Mouse (Mus musculus): ENCODE data around the gene Ccnd2. TPM values are rescaled to one million over a fixed set of nuclear protein-coding genes. Genes with fewer than 3 reads are reported as not detected.
A peak's percentile ranks its signal among the peaks of the same experiment; 100 is the strongest.

The Ccnd2 gene
- polyA plus RNA-seq, 1 experiment from 2014 or later = 799 TPM

GRCm38 (mm10) chr6:127114753-127115456, 37.1 kb downstream of the Ccnd2 start:
- no peak overlapping the region for H3K4me3 ChIP-seq
- no peaks in the 10 kb centered on the region for H3K4me1 ChIP-seq
- H3K27ac ChIP-seq = no peak overlapping the region
- no peak for DNase-seq (ENCODE audit: low spot score)
- 69% methylated on average over 23 of the region's 23 CpGs for WGBS
- no peaks in the 10 kb centered on the region for H3K36me3 ChIP-seq
- H3K9me3 ChIP-seq (replicated peaks) = no peaks in the 10 kb centered on the region
- 0 out of 2 replicates have a peak, but pooled peaks cover 7% of the 10 kb centered on the region for H3K27me3 ChIP-seq (ENCODE audit: low read depth, poor library complexity, severe bottlenecking)

DNA sequence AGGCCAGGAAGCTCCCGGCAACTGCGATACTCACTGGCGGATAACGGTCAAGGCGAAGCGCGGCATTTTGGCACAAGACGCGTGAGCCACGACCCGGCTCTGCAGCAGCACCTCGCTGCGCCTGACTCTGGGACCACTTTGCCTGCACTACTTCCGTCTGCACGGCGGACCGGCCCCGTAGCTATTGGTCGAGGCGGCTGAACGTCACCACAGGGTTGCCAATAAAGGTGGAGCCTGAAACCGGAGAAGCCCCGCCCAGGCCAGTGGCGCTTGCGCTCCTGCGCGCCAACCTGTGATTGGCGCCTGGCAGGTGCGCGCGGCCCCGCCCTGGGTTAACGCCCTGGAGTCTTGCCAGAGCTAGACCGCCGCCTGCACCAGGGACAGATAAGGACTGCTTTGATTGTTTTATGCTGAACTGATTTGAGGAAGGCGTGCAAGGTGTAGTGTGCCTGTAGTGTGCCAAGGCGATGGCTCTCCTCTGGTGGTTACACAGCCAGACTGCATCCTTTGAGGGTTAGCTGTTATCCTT, 42.5 kb downstream of the Ccnd2 start, which contains the start of gene Tigar:
Tigar (minus strand) TSS at position 156 of the 529 bp plus-strand sequence.
- Histone ChIP-seq H3K9me3 (replicated peaks) (no peaks in the 10 kb centered on the region), H3K4me1 (peaks cover 12% of the 10 kb centered on the region), H3K27ac (peak within 1 kb of the TSS; percentile 63), H3K36me3 (no peaks in the 10 kb centered on the region), H3K27me3 (ENCODE audit: low read depth, poor library complexity, severe bottlenecking) (no peaks in the 10 kb centered on the region), H3K4me3 (peak within 1 kb of the TSS; percentile 62)
- under 1% methylated on average over 37 of the region's 37 CpGs for WGBS
- DNase-seq (ENCODE audit: low spot score) = peak; percentile 92

- DNase-seq (ENCODE audit: low spot score) = peak; percentile 29
- H3K4me1 ChIP-seq = peaks cover 12% of the 10 kb centered on the region
- no peak overlapping the region for H3K27ac ChIP-seq
- H3K27me3 ChIP-seq (ENCODE audit: low read depth, poor library complexity, severe bottlenecking) = no peaks in the 10 kb centered on the region
- WGBS = 51% methylated on average over 20 of the region's 20 CpGs
- H3K36me3 ChIP-seq = no peaks in the 10 kb centered on the region
- H3K4me3 ChIP-seq = peak overlapping the region; percentile 62
- H3K9me3 ChIP-seq (replicated peaks) = no peaks in the 10 kb centered on the region
These were observed 43.5 kb downstream of the Ccnd2 start for GRCm38 (mm10) chr6:127108368-127109060.

- Histone ChIP-seq H3K27me3 (ENCODE audit: low read depth, poor library complexity, severe bottlenecking) (no peaks in the 10 kb centered on the region), H3K4me3 (no peak overlapping the region), H3K36me3 (no peaks in the 10 kb centered on the region), H3K4me1 (peaks cover 12% of the 10 kb centered on the region), H3K27ac (no peak overlapping the region), H3K9me3 (replicated peaks) (no peaks in the 10 kb centered on the region)
- no peak for DNase-seq (ENCODE audit: low spot score)
These were observed 44.6 kb downstream of the Ccnd2 start for GRCm38 (mm10) chr6:127107413-127107812.

GRCm38 (mm10) chr6:127106726-127107125, 45.3 kb downstream of the Ccnd2 start:
- WGBS = 65% methylated on average over 5 of the region's 5 CpGs
- Histone ChIP-seq H3K27ac (no peak overlapping the region), H3K9me3 (replicated peaks) (no peaks in the 10 kb centered on the region), H3K27me3 (ENCODE audit: low read depth, poor library complexity, severe bottlenecking) (no peaks in the 10 kb centered on the region), H3K4me1 (peaks cover 12% of the 10 kb centered on the region), H3K36me3 (no peaks in the 10 kb centered on the region), H3K4me3 (no peak overlapping the region)
- DNase-seq (ENCODE audit: low spot score) = no peak

DNA sequence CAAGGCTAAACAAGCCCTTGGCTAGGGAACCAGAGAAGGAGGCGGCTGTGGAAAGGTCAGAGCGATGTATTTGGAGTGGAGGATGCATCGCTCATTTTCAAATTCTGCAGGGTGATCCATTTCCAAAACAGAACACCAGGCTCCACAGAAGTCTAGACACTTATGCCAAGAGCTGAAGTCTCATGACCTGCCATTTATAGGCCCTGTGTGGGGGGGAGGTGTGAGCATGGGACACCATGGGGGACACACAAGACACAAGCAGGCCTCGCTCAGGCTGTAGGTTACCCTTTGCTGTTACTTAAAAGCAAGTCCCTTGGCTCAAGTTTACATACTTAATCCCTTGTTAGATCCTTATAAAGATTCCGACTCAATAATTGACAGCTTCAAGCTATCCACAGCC, 45.8 kb downstream of the Ccnd2 start:
- H3K4me3 ChIP-seq = no peak overlapping the region
- H3K4me1 ChIP-seq = peaks cover 12% of the 10 kb centered on the region
- H3K27me3 ChIP-seq (ENCODE audit: low read depth, poor library complexity, severe bottlenecking) = no peaks in the 10 kb centered on the region
- H3K9me3 ChIP-seq (replicated peaks) = no peaks in the 10 kb centered on the region
- H3K36me3 ChIP-seq = 0 out of 2 replicates have a peak, but pooled peaks cover 3% of the 10 kb centered on the region
- WGBS = 87% methylated on average over 5 of the region's 5 CpGs
- H3K27ac ChIP-seq = no peak overlapping the region
- no peak for DNase-seq (ENCODE audit: low spot score)

DNA sequence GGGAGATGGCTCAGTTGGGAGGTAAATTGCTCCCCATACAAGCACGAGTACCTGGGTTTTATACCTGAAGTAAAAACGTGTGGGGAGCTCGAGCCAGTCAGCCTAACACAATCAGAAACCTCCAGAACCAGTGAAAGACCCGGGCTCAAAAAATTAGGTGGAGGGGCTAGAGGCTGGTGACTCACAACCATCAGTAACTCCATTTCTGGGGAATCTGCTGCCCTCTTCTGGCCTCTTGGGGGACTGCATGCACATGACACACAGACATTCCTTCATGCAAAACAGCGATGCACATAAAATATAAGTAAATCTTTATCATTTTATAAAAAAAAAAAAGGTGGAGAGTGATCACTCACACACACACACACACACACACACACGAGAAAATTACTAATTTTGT, 46.9 kb downstream of the Ccnd2 start:
- Histone ChIP-seq H3K4me1 (peaks cover 12% of the 10 kb centered on the region), H3K27ac (no peak overlapping the region), H3K27me3 (ENCODE audit: low read depth, poor library complexity, severe bottlenecking) (no peaks in the 10 kb centered on the region), H3K36me3 (peaks cover 10% of the 10 kb centered on the region; the same call in 1 of the 2 replicates), H3K9me3 (replicated peaks) (no peaks in the 10 kb centered on the region), H3K4me3 (no peak overlapping the region)
- peak; percentile 76 for DNase-seq (ENCODE audit: low spot score)
- WGBS = 65% methylated on average over 6 of the region's 6 CpGs

DNA sequence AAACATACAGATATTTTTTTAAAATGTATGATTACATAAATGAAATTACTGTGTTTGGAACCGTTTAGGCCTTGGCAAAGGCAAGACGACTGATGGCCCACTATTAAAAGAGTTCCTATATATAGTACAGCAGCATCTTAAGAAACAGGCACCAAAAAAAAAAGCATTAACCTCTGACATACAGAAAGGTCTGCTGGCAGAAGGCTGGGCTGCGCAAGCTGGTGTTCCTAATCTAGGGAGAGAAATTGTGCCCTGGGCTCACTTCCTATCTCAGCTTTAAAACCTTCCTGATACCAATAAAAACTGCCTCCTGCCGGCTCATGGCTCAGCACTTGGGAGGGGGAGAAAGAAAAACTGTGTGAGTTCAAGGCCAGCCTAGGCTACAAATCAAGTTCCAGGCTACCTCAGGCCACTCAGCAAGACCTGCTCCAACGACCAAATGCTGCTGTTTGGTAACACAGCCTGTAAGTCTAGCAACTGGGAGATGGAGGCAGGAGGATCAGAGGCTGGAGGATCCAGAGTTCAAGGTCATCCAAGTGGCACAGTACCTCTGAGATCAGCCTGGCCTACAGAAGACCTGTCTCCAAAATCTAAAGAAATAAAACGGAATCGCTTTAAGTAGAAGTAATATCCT, 47.5 kb downstream of the Ccnd2 start:
- Histone ChIP-seq H3K36me3 (peaks cover 10% of the 10 kb centered on the region; the same call in 1 of the 2 replicates), H3K27me3 (ENCODE audit: low read depth, poor library complexity, severe bottlenecking) (no peaks in the 10 kb centered on the region), H3K27ac (no peak overlapping the region), H3K9me3 (replicated peaks) (no peaks in the 10 kb centered on the region), H3K4me1 (peaks cover 9% of the 10 kb centered on the region), H3K4me3 (no peak overlapping the region)
- 87% methylated on average over 7 of the region's 7 CpGs for WGBS
- no peak for DNase-seq (ENCODE audit: low spot score)

DNA sequence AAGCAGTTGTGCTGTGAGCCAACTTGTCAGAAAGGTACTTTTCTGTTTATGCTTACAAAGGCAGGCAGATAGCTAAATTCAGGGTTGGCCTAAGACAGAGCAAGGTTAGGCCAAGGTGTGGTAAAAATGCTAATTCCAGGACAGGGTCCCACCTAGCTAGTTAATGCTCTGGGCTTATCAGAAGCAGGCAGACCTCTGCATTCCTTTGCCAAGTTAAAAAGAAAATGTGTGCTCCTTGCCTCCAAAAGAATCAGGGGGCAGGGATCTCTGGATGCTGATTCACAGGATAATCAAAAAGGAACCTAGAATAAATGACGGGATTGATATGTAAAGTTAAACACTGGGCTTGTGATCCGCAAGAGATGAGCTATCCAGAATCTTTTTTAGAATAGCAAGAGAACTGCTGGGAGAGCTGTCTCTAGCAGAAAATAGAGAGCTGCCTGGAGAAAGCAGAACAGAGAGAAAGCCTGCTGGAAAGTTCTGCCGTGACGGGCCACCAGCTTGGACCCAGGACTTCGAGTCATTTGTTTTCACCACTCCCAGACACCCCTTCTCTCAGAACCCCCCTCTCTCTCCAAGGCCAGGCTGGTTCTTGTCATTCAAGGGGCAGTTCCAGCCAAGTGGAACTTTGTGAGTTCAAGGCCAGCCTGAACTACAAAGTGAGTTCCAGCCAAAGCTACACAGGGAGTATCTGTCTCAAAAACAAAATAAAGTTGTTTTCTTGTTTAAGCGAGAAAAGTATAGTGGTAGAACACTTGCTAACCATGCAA, 48.3 kb downstream of the Ccnd2 start:
- H3K4me3 ChIP-seq = no peak overlapping the region
- no peak overlapping the region for H3K27ac ChIP-seq
- H3K9me3 ChIP-seq (replicated peaks) = no peaks in the 10 kb centered on the region
- H3K27me3 ChIP-seq (ENCODE audit: low read depth, poor library complexity, severe bottlenecking) = no peaks in the 10 kb centered on the region
- peaks cover 10% of the 10 kb centered on the region; the same call in 1 of the 2 replicates for H3K36me3 ChIP-seq
- no peak for DNase-seq (ENCODE audit: low spot score)
- 91% methylated on average over 6 of the region's 6 CpGs for WGBS
- H3K4me1 ChIP-seq = peaks cover 6% of the 10 kb centered on the region

DNA sequence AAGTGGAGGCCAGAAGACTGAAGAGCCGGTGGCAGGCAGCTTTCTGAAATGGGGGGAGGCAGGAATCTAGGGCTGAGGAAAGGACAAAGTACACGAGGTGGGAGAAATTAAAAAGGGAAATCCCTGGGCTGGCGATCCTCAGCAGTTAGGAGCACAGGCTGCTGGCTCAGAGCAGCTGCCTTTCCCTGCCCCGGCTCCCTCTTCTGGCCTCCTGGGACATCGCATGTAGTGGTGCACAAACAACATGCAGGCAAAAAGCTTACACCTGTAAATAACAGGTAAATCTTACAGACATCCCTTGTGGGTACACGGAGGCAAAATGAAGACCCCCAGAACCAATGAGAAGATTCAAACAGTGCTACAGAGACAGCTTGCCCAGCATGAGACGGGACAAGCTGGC, 57.4 kb downstream of the Ccnd2 start:
- H3K4me1 ChIP-seq = no peaks in the 10 kb centered on the region
- H3K9me3 ChIP-seq (replicated peaks) = no peaks in the 10 kb centered on the region
- no peak overlapping the region for H3K27ac ChIP-seq
- WGBS = 59% methylated on average over 7 of the region's 7 CpGs
- H3K4me3 ChIP-seq = no peak overlapping the region
- DNase-seq (ENCODE audit: low spot score) = no peak
- peaks cover 22% of the 10 kb centered on the region for H3K36me3 ChIP-seq
- H3K27me3 ChIP-seq (ENCODE audit: low read depth, poor library complexity, severe bottlenecking) = no peaks in the 10 kb centered on the region

GRCm38 (mm10) chr6:127086739-127087138, 65.3 kb downstream of the Ccnd2 start:
- Histone ChIP-seq H3K27ac (no peak overlapping the region), H3K27me3 (ENCODE audit: low read depth, poor library complexity, severe bottlenecking) (peaks cover 16% of the 10 kb centered on the region), H3K4me3 (no peak overlapping the region), H3K9me3 (replicated peaks) (no peaks in the 10 kb centered on the region), H3K36me3 (peaks cover 36% of the 10 kb centered on the region), H3K4me1 (no peaks in the 10 kb centered on the region)
- WGBS = 82% methylated on average over 4 of the region's 4 CpGs
- no peak for DNase-seq (ENCODE audit: low spot score)

DNA sequence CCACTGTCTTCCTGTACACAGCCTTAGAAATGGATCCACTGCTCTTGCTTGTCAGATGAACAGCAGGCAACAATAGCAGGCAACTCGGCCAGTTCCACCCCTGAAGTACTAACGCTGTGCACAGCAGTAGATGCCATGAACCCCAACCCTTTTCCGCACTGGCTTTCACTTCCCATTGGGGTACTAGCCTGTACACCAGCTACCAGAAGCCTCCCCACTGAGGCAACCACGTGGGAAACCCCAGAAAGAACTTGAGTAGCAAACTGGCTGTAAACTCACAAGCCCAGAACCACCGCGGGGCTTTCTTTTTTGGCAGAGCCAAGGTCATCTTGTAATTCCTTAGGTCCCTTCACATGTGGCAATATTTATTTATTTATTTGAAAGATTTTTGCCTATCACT, 70.2 kb downstream of the Ccnd2 start:
- WGBS = 77% methylated on average over 6 of the region's 6 CpGs
- H3K9me3 ChIP-seq (replicated peaks) = no peaks in the 10 kb centered on the region
- H3K27me3 ChIP-seq (ENCODE audit: low read depth, poor library complexity, severe bottlenecking) = peaks cover 48% of the 10 kb centered on the region
- DNase-seq (ENCODE audit: low spot score) = no peak
- H3K4me3 ChIP-seq = no peak overlapping the region
- peaks cover 10% of the 10 kb centered on the region for H3K4me1 ChIP-seq
- H3K36me3 ChIP-seq = 0 out of 2 replicates have a peak, but pooled peaks cover 1% of the 10 kb centered on the region
- no peak overlapping the region for H3K27ac ChIP-seq

Measured in limb, embryonic 10.5 days (tissue).